Mouse (Mus musculus): ENCODE data around the gene Senp8.

Senp8 gene

GRCm38 (mm10) chr9:59716275-59716898 lies 34.1 kb downstream of the Senp8 start:
- no peak for DNase-seq (ENCODE audit: low spot score)

- DNase-seq (ENCODE audit: low spot score): no peak
Measured at GRCm38 (mm10) chr9:59709225-59709624, 41.3 kb downstream of the Senp8 start.

- no peak for DNase-seq (ENCODE audit: low spot score)
Measured at GRCm38 (mm10) chr9:59706850-59707825, 43.4 kb downstream of the Senp8 start.

GRCm38 (mm10) chr9:59703099-59703498 lies 47.4 kb downstream of the Senp8 start:
- DNase-seq (ENCODE audit: low spot score): no peak

GRCm38 (mm10) chr9:59701094-59701493 lies 49.4 kb downstream of the Senp8 start:
- DNase-seq (ENCODE audit: low spot score): no peak

- DNase-seq (ENCODE audit: low spot score): no peak
Measured at GRCm38 (mm10) chr9:59696381-59696780, 54.1 kb downstream of the Senp8 start.

- DNase-seq (ENCODE audit: low spot score): no peak
Measured at GRCm38 (mm10) chr9:59695451-59695813, 55.1 kb downstream of the Senp8 start.

GRCm38 (mm10) chr9:59694571-59695450 lies 55.7 kb downstream of the Senp8 start:
- no peak for DNase-seq (ENCODE audit: low spot score)

- DNase-seq (ENCODE audit: low spot score): no peak
Measured at GRCm38 (mm10) chr9:59692145-59692544, 58.4 kb downstream of the Senp8 start.

- DNase-seq (ENCODE audit: low spot score): peak; percentile 49
Measured at GRCm38 (mm10) chr9:59691635-59692094, 58.8 kb downstream of the Senp8 start.

GRCm38 (mm10) chr9:59687416-59688046 lies 63.0 kb downstream of the Senp8 start:
- no peak for DNase-seq (ENCODE audit: low spot score)

All from urinary bladder, postnatal 10 days (tissue).